Mouse (Mus musculus): ENCODE results near the gene Gm11437.

The Gm11437 gene

GRCm38 (mm10) chr11:84167046-84167526, at the start of gene Gm11437:
Gene Gm11437, minus strand, starts transcription at chr11:84167476.
- DNase-seq (ENCODE audit: low read depth, low spot score) = no peak

GRCm38 (mm10) chr11:84210876-84211275, 43.6 kb upstream of the Gm11437 start:
- DNase-seq (ENCODE audit: low read depth, low spot score) = no peak

GRCm38 (mm10) chr11:84205776-84206175, 38.5 kb upstream of the Gm11437 start:
- DNase-seq (ENCODE audit: low read depth, low spot score) = no peak

DNA sequence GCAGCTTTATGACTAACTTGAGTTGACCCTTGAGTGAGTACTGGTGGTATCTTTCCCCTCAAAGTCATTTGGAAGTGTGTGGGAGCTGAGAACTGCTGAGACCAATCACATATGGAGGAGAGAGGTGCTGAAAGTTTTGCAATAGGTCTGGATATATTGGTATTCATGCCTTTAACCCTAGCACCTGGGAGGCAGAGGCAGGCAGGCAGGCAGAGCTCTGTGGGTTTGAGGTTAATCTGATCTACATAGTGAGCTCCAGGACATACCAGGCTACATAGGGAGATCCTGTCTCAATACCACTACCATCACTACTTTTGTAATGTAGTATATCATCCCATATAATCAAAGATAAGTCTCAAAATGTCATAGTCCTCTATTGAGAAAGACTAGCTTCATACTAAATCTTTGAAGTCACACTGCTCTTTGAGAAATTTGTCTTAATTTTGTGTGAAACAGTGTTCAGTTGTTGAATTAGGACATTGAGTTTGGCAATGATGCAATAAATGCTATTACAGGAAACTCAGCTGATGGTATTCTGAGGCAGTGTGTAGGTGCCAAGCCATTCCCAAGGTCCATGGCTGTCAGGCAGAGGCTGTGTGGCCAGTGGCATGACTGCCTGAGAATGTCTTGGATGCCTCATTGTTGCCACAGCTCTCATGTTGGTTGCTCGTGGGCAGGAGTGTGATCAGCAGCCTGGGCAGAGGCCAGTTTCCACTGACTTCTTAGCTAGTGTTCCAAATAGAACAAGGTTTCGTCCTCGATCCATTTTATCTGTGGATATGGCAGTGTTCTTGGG, 30.5 kb upstream of the Gm11437 start:
- DNase-seq (ENCODE audit: low read depth, low spot score) = no peak

- DNase-seq (ENCODE audit: low read depth, low spot score) = no peak
These were observed 27.5 kb upstream of the Gm11437 start for GRCm38 (mm10) chr11:84194751-84195150.

GRCm38 (mm10) chr11:84193249-84193648, 26.0 kb upstream of the Gm11437 start:
- DNase-seq (ENCODE audit: low read depth, low spot score) = no peak

GRCm38 (mm10) chr11:84190581-84191233, 23.4 kb upstream of the Gm11437 start:
- no peak for DNase-seq (ENCODE audit: low read depth, low spot score)

- DNase-seq (ENCODE audit: low read depth, low spot score) = no peak
These were observed 21.3 kb upstream of the Gm11437 start for GRCm38 (mm10) chr11:84188530-84188929.

GRCm38 (mm10) chr11:84181286-84181685, 14.0 kb upstream of the Gm11437 start:
- no peak for DNase-seq (ENCODE audit: low read depth, low spot score)

- DNase-seq (ENCODE audit: low read depth, low spot score) = no peak
These were observed 12.8 kb upstream of the Gm11437 start for GRCm38 (mm10) chr11:84179954-84180598.

DNA sequence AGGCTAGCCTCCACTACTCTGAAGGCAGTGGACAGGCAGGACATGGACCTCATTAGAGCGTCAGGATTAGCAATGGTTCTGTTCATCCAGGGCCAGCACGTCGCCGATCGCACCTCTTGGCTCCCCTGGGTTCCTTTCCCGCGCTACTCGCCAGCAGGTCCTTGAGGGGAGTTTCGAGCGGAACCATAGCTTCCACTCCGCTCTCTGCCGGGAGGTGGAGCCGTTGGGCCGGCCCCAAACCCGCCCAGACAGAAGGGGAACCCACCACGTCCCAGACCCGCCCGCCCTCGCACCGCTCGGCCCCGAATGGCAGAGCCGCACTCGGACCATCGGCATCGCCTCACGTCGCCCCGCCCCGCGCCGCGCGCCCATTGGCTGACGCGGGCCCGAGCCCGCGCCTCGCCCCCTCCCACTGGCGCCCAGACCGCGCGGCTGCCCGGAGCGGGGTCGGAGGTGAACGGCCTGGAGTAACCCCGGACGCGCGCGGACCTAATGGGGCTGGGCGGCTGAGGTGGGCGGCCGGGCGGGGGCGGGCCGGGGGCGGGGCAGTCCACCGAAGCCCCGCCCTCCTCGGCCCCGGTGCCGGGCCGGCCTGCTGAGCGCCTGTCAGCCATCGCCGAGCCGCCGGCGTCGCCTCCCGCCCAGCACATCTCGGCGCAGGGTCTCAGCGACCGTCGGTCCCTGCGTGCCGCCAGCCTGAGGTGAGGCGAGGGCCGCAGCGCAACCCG, 12.1 kb upstream of the Gm11437 start:
- peak; percentile 95 for DNase-seq (ENCODE audit: low read depth, low spot score)

GRCm38 (mm10) chr11:84178571-84178970, 11.3 kb upstream of the Gm11437 start:
- DNase-seq (ENCODE audit: low read depth, low spot score) = no peak

GRCm38 (mm10) chr11:84172539-84173435, 5.5 kb upstream of the Gm11437 start:
- no peak for DNase-seq (ENCODE audit: low read depth, low spot score)

DNA sequence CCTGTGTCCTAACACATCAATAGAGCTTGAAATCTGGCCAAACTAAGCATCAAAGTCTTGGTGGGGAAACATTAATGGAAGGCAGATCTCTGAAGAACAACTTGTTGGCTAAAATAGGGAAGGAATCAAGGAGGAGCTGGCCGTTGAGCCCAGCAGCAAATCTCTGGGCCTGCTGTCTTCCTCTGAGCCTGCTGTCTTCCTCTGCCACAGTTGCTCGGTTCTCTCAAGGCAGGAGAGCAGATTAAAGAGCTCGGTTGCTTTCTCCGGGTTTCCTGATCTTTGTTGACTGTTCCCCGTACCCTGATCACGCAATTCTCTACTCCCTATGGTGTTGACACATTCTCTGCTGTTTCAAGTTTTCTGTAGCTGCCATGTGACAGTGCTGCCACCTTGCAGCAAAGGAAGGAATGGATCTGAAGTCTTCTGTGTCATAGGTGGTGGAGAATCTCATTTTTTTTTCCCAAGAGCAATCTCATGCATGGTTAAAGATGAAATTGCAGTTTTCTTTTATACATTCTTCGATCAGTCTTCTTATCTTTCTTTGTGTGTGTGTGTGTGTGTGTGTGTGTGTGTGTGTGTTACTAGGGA, 1.5 kb upstream of the Gm11437 start:
- DNase-seq (ENCODE audit: low read depth, low spot score) = peak; percentile 9

GRCm38 (mm10) chr11:84164561-84164960, 2.7 kb downstream of the Gm11437 start:
- no peak for DNase-seq (ENCODE audit: low read depth, low spot score)

- no peak for DNase-seq (ENCODE audit: low read depth, low spot score)
These were observed 3.2 kb downstream of the Gm11437 start for GRCm38 (mm10) chr11:84164123-84164522.

DNA sequence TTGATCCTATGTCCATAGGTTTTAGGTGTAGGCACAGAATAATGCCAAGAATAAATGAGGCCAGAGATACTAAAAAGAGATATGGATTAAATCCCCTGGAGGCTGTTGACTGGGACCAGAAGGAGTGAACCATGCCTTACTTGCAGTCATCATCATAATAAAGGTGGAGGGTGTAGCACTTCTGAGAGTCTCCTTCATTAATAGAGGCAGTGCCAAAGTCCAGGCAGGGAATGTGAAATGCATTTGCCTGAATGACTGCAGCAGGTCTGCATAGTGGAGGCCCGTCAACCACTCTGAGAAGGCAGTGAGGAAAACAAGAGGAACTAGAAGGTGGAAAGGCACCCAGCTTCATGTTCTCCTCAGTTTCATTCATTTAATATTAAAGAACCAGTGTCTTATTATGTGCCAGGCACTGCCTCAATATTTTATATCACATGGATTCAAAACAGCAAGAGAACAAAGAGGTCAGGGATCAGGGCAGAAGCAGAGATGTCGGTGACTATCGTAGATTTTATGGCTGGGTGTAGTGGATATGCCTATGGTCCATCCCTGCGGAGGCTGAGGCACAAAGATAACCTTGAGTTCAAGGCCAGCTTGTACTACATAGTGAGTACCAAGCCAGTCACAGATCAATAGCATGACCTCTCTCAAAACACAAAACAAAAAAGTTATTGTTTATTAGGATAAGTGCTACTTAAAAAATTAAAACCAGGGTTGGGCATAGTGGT, 10.6 kb downstream of the Gm11437 start:
- no peak for DNase-seq (ENCODE audit: low read depth, low spot score)

- no peak for DNase-seq (ENCODE audit: low read depth, low spot score)
These were observed 16.4 kb downstream of the Gm11437 start for GRCm38 (mm10) chr11:84150884-84151283.

DNA sequence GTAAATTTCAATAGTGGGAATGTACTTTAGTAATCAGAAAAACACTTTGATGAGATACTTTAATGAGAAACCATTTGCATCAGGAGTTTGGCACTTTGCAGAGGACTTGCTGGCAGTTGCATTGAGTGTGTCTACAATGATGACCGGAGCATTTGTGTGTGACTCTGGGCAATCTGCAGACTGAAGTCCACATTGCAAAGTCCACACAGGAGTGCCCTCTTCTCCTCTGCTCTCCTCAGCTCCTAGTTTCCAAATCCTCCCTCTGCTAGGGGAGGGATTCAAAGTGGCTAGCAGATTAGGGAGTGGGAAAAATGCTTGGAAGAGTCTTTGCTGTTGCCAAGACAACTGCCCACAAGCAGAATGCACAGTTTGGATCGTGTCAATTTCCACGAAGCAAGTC, 21.2 kb downstream of the Gm11437 start:
- DNase-seq (ENCODE audit: low read depth, low spot score) = no peak

All from retina, postnatal 7 days (tissue).